Mouse (Mus musculus) left cerebral cortex, postnatal 10 days (tissue): ENCODE results near the gene Cntnap1. TPM values are rescaled to one million over a fixed set of nuclear protein-coding genes. Genes with fewer than 3 reads are reported as not detected.
"Not testable (repeated sequence)": the region's sequence is repeated elsewhere in the genome, so short reads cannot be mapped to it uniquely, and the experiment has no call there.

Experiments used
- DNase-seq, 2 experiments: peaks; one replicate each; pipeline ENCODE4 v3.0.0; 2021 to 2022; ENCODE audit warnings: low spot score in 2 of 2, mixed read lengths in 1 of 2; ENCODE audit errors: extremely low spot score in 1 of 2
- intact Hi-C: fragments of 180-260 bp; cut with DNase I; formaldehyde crosslinking; loops from one replicate; pipeline ENCODE4 v1.15.1; 2025
- total RNA-seq, 2 experiments: library from RNA; stranded (reverse); gene quantifications; 2 replicates each; pipeline ENCODE4 v1.2.3; 2021

Gene Cntnap1
- total RNA-seq, 2 experiments from 2014 or later = 44.2 to 54.1 TPM

DNA sequence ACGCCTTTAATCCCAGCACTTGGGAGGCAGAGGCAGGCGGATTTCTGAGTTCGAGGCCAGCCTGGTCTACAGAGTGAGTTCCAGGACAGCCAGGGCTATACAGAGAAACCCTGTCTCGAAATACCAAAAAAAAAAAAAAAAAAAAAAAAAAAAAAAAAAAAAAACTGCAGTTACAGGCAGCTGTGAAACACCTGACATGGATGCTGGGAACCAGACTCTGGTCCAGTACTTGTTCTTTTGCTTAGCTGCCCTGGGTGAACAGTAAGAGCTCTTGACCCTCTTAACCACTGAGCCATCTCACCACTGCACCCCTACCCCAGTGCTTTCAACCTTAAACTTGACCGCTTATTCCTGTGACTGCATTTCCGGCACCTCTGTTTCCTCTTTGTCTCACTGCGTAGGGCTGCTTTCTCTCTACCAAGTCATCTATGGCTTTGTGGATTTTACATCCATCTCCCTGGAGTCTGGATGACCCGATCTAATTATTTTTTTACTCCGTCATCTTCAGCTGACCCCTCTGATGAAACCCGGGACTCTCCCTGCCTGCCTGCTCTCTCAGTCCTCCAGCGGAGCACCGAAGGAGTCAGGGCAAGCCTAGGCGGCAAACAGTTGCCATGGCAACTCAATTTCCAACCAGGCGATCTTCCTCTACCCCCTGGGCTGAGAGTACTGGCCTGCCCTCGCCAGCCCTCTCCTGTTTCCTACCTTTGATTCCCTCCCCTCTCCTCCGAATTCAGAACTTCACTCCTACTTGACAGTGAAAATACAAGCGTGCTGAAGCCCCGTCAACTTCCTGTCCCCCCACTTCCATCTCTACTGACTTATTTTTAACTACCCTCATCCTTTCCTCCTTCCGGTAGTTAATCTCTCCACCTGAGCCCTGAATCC lies 26.7 kb upstream of the Cntnap1 start:
- intact Hi-C loops = no loop called here
- no peak for DNase-seq

GRCm38 (mm10) chr11:101146377-101146776 lies 23.9 kb upstream of the Cntnap1 start:
- DNase-seq = no peak
- intact Hi-C loops = no loop called here

GRCm38 (mm10) chr11:101148751-101149150 lies 21.6 kb upstream of the Cntnap1 start:
- intact Hi-C loops = no loop called here
- no peak for DNase-seq

- DNase-seq = no peak
- intact Hi-C loops = no loop called here
Observed at GRCm38 (mm10) chr11:101149178-101150105, 20.9 kb upstream of the Cntnap1 start.

DNA sequence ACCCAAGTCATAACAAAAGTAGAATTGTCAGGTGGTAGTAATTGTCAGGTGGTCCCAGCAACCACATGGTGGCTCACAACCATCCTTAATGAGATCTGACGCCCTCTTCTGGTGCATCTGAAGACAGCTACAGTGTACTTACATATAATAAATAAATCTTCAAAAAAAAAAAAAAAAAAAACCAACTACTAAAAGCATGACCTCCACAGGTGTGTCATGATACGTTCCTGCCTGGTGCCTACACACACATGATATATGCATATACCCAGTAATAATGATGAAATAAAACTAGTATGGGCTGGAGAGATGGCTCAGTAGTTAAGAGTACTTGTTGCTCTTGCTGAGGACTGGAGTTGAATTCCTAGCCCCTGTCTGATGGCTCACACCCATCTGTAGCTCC lies 19.3 kb upstream of the Cntnap1 start:
- intact Hi-C loops = no loop called here
- no peak for DNase-seq

DNA sequence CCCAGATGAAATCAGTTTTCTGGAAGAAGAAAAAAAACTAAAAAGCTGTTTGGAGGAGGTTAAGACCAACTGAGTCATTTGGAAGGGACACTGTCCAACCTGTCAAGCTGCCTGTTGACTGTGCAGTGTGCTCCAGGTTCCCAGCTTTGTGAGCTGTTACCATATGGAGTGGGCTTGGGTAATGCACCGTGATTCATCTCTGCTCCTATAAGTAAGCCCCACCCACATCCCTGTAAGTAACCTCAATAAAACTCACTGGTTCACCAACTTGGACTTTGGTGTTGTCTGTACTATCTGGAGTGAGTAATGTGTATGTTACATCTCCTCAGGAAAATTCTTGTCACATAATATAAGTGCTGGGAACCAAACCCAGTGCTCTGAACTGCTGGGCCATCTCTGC lies 17.5 kb upstream of the Cntnap1 start:
- no peak for DNase-seq
- intact Hi-C loops = no loop called here

DNA sequence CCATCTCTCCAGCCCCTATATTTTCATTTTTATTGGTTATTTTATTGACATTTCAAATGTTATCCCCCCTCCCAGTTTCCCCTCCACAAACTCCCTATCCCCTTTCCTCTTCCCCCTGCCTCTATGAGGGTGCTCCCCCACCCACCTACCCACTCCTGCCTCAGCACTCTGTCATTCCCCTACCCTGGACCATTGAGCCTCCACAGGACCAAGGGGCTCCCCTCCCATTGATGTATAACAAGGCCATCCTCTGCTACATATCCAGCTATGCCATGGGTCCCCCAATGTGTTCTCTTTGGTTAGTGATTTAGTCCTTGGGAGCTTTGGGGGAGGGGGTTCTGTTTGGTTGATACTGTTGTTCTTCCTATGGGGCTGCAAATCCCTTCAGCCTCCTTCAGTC lies 15.7 kb upstream of the Cntnap1 start:
- intact Hi-C loops = no loop called here
- DNase-seq = no peak

DNA sequence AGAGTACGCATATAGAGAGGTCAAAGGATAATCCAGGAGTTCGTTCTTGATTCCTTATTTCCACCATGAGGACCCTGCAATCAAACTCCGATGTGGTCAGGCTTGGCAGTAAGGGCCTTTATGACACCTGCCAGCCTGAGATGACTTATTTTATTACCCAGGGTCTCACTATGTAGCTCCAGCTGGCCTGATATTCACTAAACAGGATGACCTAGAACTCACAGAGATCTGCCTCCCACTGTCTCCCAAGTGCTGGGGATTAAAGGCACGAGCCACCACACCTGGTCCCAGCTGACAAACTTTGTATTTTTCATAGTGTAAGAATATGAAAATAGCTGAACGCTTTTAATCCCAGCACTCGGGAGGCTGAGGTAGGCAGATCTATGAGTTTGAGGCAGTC lies 15.2 kb upstream of the Cntnap1 start:
- intact Hi-C loops = no loop called here

DNA sequence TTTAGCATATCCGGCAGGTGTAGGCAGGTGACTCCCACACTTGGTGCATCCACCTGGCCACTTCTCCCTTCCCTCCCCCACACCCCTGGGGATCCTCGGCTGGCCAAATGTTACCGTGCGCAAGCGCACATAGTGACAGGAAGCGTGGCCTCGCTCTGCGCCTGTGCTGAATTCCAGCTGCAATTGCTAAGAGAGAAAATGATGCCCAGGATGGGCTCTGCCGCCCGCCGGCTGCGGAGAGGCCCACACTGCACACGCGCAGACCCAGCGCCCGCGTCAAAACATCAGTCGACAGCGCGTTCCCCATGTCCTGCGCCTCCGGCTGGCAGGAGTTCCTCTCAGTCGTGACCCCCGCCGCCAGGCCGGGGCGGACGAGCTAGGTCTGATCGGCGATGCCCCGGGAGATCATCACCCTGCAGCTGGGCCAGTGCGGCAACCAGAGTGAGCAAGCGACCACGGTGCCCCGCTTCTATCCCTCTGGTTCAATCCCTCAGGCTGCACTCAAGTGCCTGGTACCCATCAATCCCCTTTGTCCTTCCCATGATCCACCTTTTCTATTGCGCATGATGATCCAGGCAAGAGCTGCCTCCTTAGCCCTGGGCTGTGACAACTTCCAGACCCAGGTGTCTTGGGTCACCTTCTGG lies 14.5 kb upstream of the Cntnap1 start, which contains the start of gene Tubg2:
Tubg2 (plus strand) TSS at position 180 of the 644 bp plus-strand sequence.
- intact Hi-C loops = no loop called here
- DNase-seq = peak; percentile 70 to 82

More for the DNA sequence above, 15.2 kb upstream of the Cntnap1 start:
- DNase-seq = no peak

DNA sequence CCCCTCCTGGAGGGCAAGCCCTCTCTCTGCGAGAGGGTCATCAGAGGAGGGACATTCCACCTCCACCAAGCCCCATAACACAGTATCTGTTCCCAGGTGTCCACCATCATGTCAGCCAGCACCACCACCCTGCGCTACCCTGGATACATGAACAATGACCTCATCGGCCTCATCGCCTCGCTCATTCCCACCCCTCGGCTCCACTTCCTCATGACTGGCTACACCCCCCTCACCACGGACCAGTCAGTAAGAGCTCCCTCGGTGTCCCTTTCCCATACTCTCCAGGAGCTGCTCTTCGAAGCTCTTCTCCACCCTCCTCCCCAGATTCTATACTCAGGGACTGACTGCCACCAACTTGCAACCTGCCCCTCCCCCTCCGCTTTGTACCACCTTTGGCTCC lies 10.2 kb upstream of the Cntnap1 start:
- intact Hi-C loops, DNase-seq: not testable (repeated sequence)

- intact Hi-C loops, DNase-seq: not testable (repeated sequence)
Observed at GRCm38 (mm10) chr11:101160981-101161505, 9.3 kb upstream of the Cntnap1 start.

- intact Hi-C loops = no loop called here
- no peak for DNase-seq
Observed at GRCm38 (mm10) chr11:101161551-101161950, 8.8 kb upstream of the Cntnap1 start.

DNA sequence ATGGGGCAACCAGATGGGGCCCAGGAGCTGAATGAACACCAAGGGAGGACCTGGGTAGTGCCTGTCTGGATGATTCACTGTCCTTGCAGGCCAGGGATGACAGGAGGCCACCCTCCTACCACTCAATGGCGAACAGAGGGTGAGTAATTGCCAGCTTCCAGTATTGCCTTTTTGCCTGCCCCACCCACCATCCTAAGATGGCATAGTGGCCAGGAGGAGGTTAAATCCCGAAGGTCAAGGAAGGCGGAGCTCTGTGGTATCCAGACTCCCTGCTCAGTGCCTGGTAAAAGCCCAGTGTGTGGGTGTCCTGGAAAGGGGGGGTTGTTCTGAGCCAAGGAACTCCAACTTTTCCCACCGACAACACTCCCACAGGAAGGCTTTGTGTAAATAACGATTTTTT lies 8.0 kb upstream of the Cntnap1 start:
- intact Hi-C loops = no loop called here
- no peak for DNase-seq

DNA sequence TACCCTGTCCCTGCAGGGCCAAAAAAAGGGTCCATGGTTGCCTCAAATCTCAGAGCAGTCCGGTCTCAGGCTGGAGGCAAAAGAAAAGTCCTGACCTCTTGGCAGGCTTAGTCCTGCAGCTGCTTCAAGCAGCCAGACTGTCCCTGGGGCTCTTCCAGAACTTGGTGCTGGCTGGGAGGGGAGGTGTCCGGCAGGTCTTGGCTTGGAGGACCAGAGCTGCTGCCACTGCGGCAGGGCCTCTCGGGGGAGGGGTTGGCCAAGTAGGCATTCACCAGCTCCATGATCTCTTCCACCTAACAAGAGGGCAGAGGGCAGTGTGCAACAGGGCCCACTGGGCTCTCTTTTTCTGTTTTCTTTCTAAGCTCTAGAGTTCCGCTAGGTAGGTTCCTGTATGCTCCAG lies 7.6 kb upstream of the Cntnap1 start:
- peak in 1 of 2 experiments; percentile 71 for DNase-seq
- intact Hi-C loops = no loop called here

DNA sequence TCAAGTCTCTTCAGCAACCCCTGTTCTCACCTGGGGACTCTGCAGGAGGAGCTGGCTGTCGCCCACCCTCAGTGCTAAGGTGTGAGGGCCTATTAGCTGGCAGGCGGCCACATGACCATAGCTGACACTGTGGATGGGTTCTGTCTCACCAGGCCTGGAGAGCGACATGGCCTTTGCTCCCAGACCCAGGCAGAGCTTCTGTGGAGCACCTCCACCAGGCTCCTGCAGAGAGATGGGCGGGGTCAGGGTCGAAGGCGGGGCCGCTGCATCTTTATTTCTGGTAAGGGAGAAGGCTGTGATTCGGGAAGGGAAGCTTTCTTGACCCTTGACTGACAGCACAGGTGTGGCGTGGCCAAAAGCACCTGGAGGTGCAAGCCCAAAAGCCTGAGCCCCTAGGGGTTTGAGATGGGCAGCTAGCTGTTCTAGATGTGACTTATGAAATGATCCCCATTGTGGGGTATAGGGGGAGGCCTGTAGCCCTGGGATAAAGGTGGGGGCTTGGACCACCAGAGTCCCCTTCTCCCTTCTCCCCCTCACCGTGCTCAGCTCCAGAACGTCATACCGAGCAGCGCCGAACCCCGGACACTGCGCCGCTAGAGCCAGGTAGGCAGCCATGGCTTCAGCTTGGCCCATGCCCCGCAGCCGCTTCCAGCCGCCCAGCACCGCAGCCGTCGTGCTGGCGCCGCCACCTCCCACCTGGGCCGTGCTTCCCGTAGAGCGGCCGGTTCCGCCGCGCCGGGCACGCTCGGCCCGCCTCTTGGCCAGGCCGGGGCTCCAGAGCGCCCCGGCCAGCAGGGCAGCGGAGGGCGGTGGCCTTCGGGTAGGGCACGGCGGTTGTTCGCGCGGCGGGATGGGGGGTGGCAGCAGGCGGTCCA lies 6.6 kb upstream of the Cntnap1 start:
- peak in 1 of 2 experiments; percentile 39 for DNase-seq
- intact Hi-C loops = no loop called here

- intact Hi-C loops = no loop called here
- DNase-seq = no peak
Observed at GRCm38 (mm10) chr11:101164351-101164665, 6.0 kb upstream of the Cntnap1 start.

DNA sequence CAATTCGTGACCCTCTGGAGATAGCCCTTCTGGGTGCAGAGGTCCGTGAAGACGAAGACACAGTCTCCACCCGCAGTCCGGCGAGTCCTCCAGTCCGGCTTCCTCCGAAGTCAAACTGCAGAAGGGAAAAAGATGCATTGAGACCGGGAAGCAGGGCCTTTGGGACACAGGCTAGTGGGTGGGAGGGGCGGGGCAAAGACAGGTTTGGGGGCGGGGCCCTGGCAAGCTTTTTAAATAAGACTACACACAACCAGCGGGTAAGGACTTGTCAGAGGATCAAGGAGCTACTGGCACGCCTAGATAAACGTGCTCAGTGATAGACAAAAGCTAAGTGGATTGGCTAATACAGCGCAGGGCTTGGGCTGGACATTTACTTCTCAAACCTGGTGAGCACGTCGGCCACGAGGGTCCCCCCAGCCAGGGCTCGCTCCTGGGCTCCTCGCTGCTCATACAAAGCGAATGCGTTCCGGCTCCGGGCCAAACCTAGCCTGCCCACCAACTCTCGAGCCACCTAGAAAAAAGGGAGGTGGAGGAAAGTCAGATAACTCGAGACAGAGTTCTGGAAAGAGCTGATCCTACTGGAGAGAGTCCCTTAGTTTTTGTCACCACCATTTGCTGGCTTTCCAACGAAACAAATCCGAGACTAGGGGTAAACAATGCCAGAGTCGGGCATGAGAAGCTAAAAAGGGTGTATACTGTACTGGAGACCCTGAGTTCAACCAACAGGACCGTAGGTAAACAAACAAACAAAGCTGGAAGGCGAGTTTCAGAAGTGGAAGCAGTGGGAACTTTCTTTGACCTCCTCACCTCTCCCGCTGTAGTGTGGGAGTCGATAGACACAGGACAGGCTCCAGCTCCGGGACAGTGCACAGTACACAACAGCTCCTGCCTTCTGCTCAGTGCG lies 5.4 kb upstream of the Cntnap1 start:
- peak in 1 of 2 experiments; percentile 34 for DNase-seq
- intact Hi-C loops = no loop called here
